Mouse (Mus musculus) intestine, embryonic 14.5 days (tissue): ENCODE measurements around the gene Baiap2l1. TPM values are rescaled to one million over a fixed set of nuclear protein-coding genes. Genes with fewer than 3 reads are reported as not detected.
"Not testable (repeated sequence)": the region's sequence is repeated elsewhere in the genome, so short reads cannot be mapped to it uniquely, and the experiment has no call there.

Source experiments
- ATAC-seq: fragments of 200-750 bp; cut with Nextera tagmentation; replicated peaks from 2 replicates; pipeline ENCODE4 v1.8.0; 2017; ENCODE audit warnings: low read depth, moderate number of reproducible peaks, moderate TSS enrichment, moderate library complexity; ENCODE audit not compliant: low FRiP score, low TSS enrichment
- DNase-seq: peaks from one replicate; pipeline ENCODE4 v3.0.0-alpha.2; 2018; ENCODE audit warnings: low spot score
- H3K27ac ChIP-seq: fragments of 300-500 bp; sonication (generic); 2 replicates; pipeline ENCODE4 v1.5.1; 2014; ENCODE audit warnings: low read depth, mild to moderate bottlenecking, control low read depth
- H3K27me3 ChIP-seq: fragments of 300-500 bp; sonication (generic); replicated peaks from 2 replicates; pipeline ENCODE4 v1.6.1; 2014; ENCODE audit warnings: low read length, control low read depth; ENCODE audit not compliant: control insufficient read depth, insufficient read depth
- H3K36me3 ChIP-seq: fragments of 300-500 bp; sonication (generic); 2 replicates; pipeline ENCODE4 v1.6.1; 2014; ENCODE audit warnings: low read length, control low read depth; ENCODE audit not compliant: control insufficient read depth, insufficient read depth
- H3K4me1 ChIP-seq: fragments of 300-500 bp; sonication (generic); replicated peaks from 2 replicates; pipeline ENCODE4 v1.6.1; 2014; ENCODE audit warnings: low read length, control low read depth, mixed read lengths; ENCODE audit not compliant: control insufficient read depth, insufficient read depth
- H3K4me2 ChIP-seq: fragments of 300-500 bp; sonication (generic); 2 replicates; pipeline ENCODE4 v1.6.1; 2014; ENCODE audit warnings: low read length
- H3K4me3 ChIP-seq: fragments of 300-500 bp; sonication (generic); 2 replicates; pipeline ENCODE4 v1.5.1; 2014; ENCODE audit warnings: low read depth, low read length, control low read depth, mixed read lengths
- H3K9ac ChIP-seq: fragments of 300-500 bp; sonication (generic); 2 replicates; pipeline ENCODE4 v1.6.1; 2014; ENCODE audit warnings: mild to moderate bottlenecking, low read length
- H3K9me3 ChIP-seq: fragments of 300-500 bp; sonication (generic); 2 replicates; pipeline ENCODE4 v1.6.1; 2016; ENCODE audit warnings: low read length, control low read depth; ENCODE audit not compliant: control insufficient read depth
- WGBS: fragments of 180-500 bp; shearing (Covaris S2); extraction: QIAGEN DNeasy Blood & Tissue Kit; methylation state at CpG from one replicate; pipeline ENCODE4 v1.1.7; 2014; 5-methylcytosine and 5-hydroxymethylcytosine counted together
- polyA plus RNA-seq: library from polyadenylated mRNA; unstranded; fragments of >200 nt; fragmentation: Nextera tagmentation; extraction: Ambion mirVana; gene quantifications from 2 replicates; pipeline ENCODE4 v1.2.1, GENCODE M21; 2014

Gene Baiap2l1
- polyA plus RNA-seq, 1 experiment from 2014 or later, result 16.7 TPM

GRCm38 (mm10) chr5:144379431-144379830 is 21.5 kb upstream of the Baiap2l1 start:
- ATAC-seq, result no peak
- 85% methylated on average over 4 of the region's 4 CpGs for WGBS

GRCm38 (mm10) chr5:144372885-144373284 is 15.0 kb upstream of the Baiap2l1 start:
- ATAC-seq (no peak), DNase-seq (no peak)
- H3K4me1 ChIP-seq, result no peaks in the 10 kb centered on the region
- no peaks in the 10 kb centered on the region for H3K27me3 ChIP-seq
- no peak overlapping the region for H3K9ac ChIP-seq
- H3K27ac ChIP-seq, result no peak overlapping the region
- no peak overlapping the region for H3K4me2 ChIP-seq
- H3K36me3 ChIP-seq, result no peaks in the 10 kb centered on the region
- WGBS, result 83% methylated on average over 2 of the region's 2 CpGs
- H3K4me3 ChIP-seq, result no peak overlapping the region
- no peaks in the 10 kb centered on the region for H3K9me3 ChIP-seq

More at GRCm38 (mm10) chr5:144379431-144379830, 21.5 kb upstream of the Baiap2l1 start:
- H3K4me2 ChIP-seq, result no peak overlapping the region
- H3K27me3 ChIP-seq, result no peaks in the 10 kb centered on the region
- DNase-seq, result no peak
- no peaks in the 10 kb centered on the region for H3K36me3 ChIP-seq
- H3K4me1 ChIP-seq, result no peaks in the 10 kb centered on the region
- no peak overlapping the region for H3K4me3 ChIP-seq
- H3K9ac ChIP-seq, result no peak overlapping the region
- H3K9me3 ChIP-seq, result 0 out of 2 replicates have a peak, but pooled peaks cover 3% of the 10 kb centered on the region
- H3K27ac ChIP-seq, result no peak overlapping the region

GRCm38 (mm10) chr5:144372177-144372576 is 14.3 kb upstream of the Baiap2l1 start:
- no peaks in the 10 kb centered on the region for H3K4me1 ChIP-seq
- no peak overlapping the region for H3K27ac ChIP-seq
- no peak overlapping the region for H3K4me2 ChIP-seq
- no peaks in the 10 kb centered on the region for H3K36me3 ChIP-seq
- H3K4me3 ChIP-seq, result no peak overlapping the region
- 38% methylated on average over 2 of the region's 2 CpGs for WGBS
- peak; percentile 81 for ATAC-seq
- no peak overlapping the region for H3K9ac ChIP-seq
- no peak for DNase-seq
- no peaks in the 10 kb centered on the region for H3K9me3 ChIP-seq
- H3K27me3 ChIP-seq, result no peaks in the 10 kb centered on the region

- 6% methylated on average over 6 of the region's 6 CpGs for WGBS
- Histone ChIP-seq H3K27ac (no peak overlapping the region), H3K9me3 (no peaks in the 10 kb centered on the region), H3K4me1 (no peaks in the 10 kb centered on the region), H3K36me3 (no peaks in the 10 kb centered on the region), H3K9ac (no peak overlapping the region), H3K4me3 (no peak overlapping the region), H3K4me2 (no peak overlapping the region), H3K27me3 (no peaks in the 10 kb centered on the region)
- ATAC-seq (no peak), DNase-seq (no peak)
Measured at GRCm38 (mm10) chr5:144370986-144371385, 13.1 kb upstream of the Baiap2l1 start.

- Histone ChIP-seq H3K36me3 (no peaks in the 10 kb centered on the region), H3K27ac (no peak overlapping the region), H3K4me1 (no peaks in the 10 kb centered on the region), H3K4me2 (no peak overlapping the region), H3K9me3 (no peaks in the 10 kb centered on the region), H3K27me3 (no peaks in the 10 kb centered on the region), H3K4me3 (no peak overlapping the region), H3K9ac (no peak overlapping the region)
- ATAC-seq, result no peak
- DNase-seq, result no peak
- 87% methylated on average over 9 of the region's 9 CpGs for WGBS
Measured at GRCm38 (mm10) chr5:144368661-144369205, 10.8 kb upstream of the Baiap2l1 start.

GRCm38 (mm10) chr5:144366551-144366950 is 8.6 kb upstream of the Baiap2l1 start:
- H3K4me2 ChIP-seq, H3K36me3 ChIP-seq, H3K27ac ChIP-seq, H3K4me3 ChIP-seq, H3K9ac ChIP-seq, ATAC-seq, H3K4me1 ChIP-seq, H3K9me3 ChIP-seq, H3K27me3 ChIP-seq, DNase-seq: not testable (repeated sequence)
- WGBS, result 80% methylated on average over 6 of the region's 6 CpGs

- H3K27ac ChIP-seq, result no peak overlapping the region
- no peaks in the 10 kb centered on the region for H3K9me3 ChIP-seq
- ATAC-seq (no peak), DNase-seq (no peak)
- H3K9ac ChIP-seq, result no peak overlapping the region
- 77% methylated on average over 11 of the region's 11 CpGs for WGBS
- no peak overlapping the region for H3K4me2 ChIP-seq
- no peak overlapping the region for H3K4me3 ChIP-seq
- no peaks in the 10 kb centered on the region for H3K36me3 ChIP-seq
- peaks cover 4% of the 10 kb centered on the region; the same call in 1 of the 2 replicates for H3K4me1 ChIP-seq
- no peaks in the 10 kb centered on the region for H3K27me3 ChIP-seq
Measured at GRCm38 (mm10) chr5:144364680-144365357, 6.9 kb upstream of the Baiap2l1 start.

GRCm38 (mm10) chr5:144360346-144360745 is 2.4 kb upstream of the Baiap2l1 start:
- Histone ChIP-seq H3K9ac (no peak overlapping the region), H3K9me3 (no peaks in the 10 kb centered on the region), H3K27me3 (0 out of 2 replicates have a peak, but pooled peaks cover 3% of the 10 kb centered on the region), H3K36me3 (no peaks in the 10 kb centered on the region), H3K4me2 (no peak overlapping the region), H3K4me3 (no peak overlapping the region), H3K4me1 (peaks cover 4% of the 10 kb centered on the region; the same call in 1 of the 2 replicates), H3K27ac (no peak overlapping the region)
- DNase-seq, result no peak
- ATAC-seq, result no peak
- WGBS, result 47% methylated on average over 6 of the region's 6 CpGs

- Histone ChIP-seq H3K4me1 (peaks cover 4% of the 10 kb centered on the region; the same call in 1 of the 2 replicates), H3K9me3 (no peaks in the 10 kb centered on the region), H3K27ac (peak overlapping the region; percentile 22; the same call in 1 of the 2 replicates), H3K4me2 (no peak overlapping the region), H3K9ac (no peak overlapping the region), H3K27me3 (0 out of 2 replicates have a peak, but pooled peaks cover 3% of the 10 kb centered on the region), H3K36me3 (no peaks in the 10 kb centered on the region), H3K4me3 (no peak overlapping the region)
- DNase-seq, result no peak
- 55% methylated on average over 6 of the region's 6 CpGs for WGBS
- ATAC-seq, result no peak
Measured at GRCm38 (mm10) chr5:144359886-144360285, 2.0 kb upstream of the Baiap2l1 start.
